Mouse (Mus musculus) 3134 (cell line): ENCODE results near the gene Rpl31.

Experiments used
- DNase-seq: peaks from one replicate; pipeline ENCODE4 v3.0.0-alpha.2; 2011; ENCODE audit warnings: low spot score; ENCODE audit not compliant: insufficient read length; ENCODE audit errors: extremely low read depth

Rpl31 gene

GRCm38 (mm10) chr1:39396347-39396746, 28.7 kb downstream of the Rpl31 start:
- DNase-seq: no peak

GRCm38 (mm10) chr1:39398284-39398683, 30.6 kb downstream of the Rpl31 start:
- no peak for DNase-seq

- peak; percentile 34 for DNase-seq
Observed at GRCm38 (mm10) chr1:39399228-39399627, 31.6 kb downstream of the Rpl31 start.

- no peak for DNase-seq
Observed at GRCm38 (mm10) chr1:39400173-39400572, 32.5 kb downstream of the Rpl31 start.

GRCm38 (mm10) chr1:39407108-39407507, 39.5 kb downstream of the Rpl31 start:
- DNase-seq: no peak

GRCm38 (mm10) chr1:39408123-39408522, 40.5 kb downstream of the Rpl31 start:
- no peak for DNase-seq

GRCm38 (mm10) chr1:39408668-39409067, 41.0 kb downstream of the Rpl31 start:
- no peak for DNase-seq

GRCm38 (mm10) chr1:39410085-39410821, 42.6 kb downstream of the Rpl31 start:
- DNase-seq: no peak

GRCm38 (mm10) chr1:39417817-39418216, 50.2 kb downstream of the Rpl31 start:
- no peak for DNase-seq

- DNase-seq: no peak
Observed at GRCm38 (mm10) chr1:39418852-39419251, 51.2 kb downstream of the Rpl31 start.

GRCm38 (mm10) chr1:39420987-39421386, 53.3 kb downstream of the Rpl31 start:
- no peak for DNase-seq
